Mouse (Mus musculus) heart, adult 11 months (tissue): ENCODE measurements around the gene Ogn.
"Not testable (repeated sequence)": the region's sequence is repeated elsewhere in the genome, so short reads cannot be mapped to it uniquely, and the experiment has no call there.

ENCODE experiments used
- DNase-seq: peaks from one replicate; pipeline ENCODE4 v3.0.0; 2022

The Ogn gene

GRCm38 (mm10) chr13:49607714-49608113 is at the start of gene Ogn:
Gene Ogn (plus strand): TSS chr13:49608046.
- DNase-seq = peak; percentile 97

- DNase-seq = peak; percentile 93
Observed at GRCm38 (mm10) chr13:49559185-49559584, 48.7 kb upstream of the Ogn start.

DNA sequence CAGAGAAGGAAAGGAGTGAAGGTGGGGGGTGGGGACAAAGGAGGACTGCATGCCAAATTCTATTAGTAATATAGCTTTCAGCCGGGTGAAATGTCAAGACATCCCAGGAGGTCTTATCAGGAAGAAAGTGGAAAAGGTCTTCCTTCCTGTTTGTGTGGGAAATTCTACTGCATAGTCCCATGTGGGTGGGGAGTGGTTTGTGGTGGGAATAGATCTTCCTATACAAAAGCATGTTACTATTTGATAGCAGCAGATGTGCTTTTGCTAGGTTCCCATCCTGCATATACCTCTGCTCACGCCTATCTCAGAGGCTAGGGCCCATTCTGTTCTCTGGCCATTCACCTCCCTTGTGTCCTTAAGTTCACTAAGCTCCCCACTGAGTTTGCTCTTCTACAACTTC is 47.0 kb upstream of the Ogn start:
- no peak for DNase-seq

GRCm38 (mm10) chr13:49564347-49564746 is 43.5 kb upstream of the Ogn start:
- no peak for DNase-seq

GRCm38 (mm10) chr13:49570371-49570770 is 37.5 kb upstream of the Ogn start:
- no peak for DNase-seq

GRCm38 (mm10) chr13:49571418-49571817 is 36.4 kb upstream of the Ogn start:
- no peak for DNase-seq

DNA sequence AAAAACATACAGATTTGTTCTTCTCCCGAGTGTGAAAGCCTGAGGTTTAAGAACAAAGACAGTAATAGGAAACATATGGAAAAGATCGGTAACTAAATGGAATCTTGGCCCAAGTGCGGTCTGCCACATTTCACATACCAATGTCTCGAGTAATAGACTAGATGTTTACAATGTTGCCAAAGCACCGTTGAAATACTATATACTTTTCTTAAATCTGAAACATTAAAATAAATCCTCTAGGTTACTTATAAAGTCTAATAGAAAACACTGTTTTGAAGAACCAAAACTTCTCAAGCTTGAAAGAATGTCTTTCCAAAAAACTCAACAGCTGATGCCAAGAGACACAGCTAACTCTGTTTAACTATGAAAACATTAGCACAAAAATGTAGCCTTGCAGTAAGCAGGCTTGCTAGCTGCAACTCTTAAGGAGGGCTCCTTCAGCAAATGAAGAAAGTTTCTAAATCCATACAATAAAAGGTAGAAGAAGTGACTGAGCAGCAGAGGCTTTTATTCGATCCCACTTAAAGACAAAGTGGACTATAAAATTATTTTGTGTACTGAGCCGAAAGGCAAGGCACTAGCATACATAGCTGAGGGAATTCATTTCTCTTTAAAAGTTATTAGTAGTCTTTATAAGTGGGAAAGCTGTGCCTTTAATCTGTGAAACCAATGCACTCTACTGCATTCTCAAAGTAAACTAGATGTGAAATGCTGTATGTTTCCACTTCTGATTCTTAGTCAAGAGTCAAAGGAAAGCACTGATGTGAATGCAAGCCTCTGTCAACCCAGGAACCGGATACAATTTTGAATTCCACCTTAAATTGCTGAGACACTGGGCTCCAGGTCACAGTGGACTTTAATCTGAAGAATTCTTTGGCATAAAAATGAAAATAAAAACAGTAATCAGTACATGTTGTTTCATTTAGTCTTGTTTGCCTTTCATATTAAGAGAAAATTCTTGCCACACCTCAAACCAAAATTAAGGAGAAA is 26.0 kb upstream of the Ogn start, which contains the start of gene Omd:
Gene Omd, plus strand, starts transcription at position 922 of the 990 bp plus-strand sequence.
- DNase-seq = peak; percentile 87

GRCm38 (mm10) chr13:49583859-49584258 is 24.0 kb upstream of the Ogn start:
- no peak for DNase-seq

GRCm38 (mm10) chr13:49584307-49585005 is 23.4 kb upstream of the Ogn start:
- peak; percentile 94 for DNase-seq

- DNase-seq = no peak
Observed at GRCm38 (mm10) chr13:49586062-49586461, 21.8 kb upstream of the Ogn start.

DNA sequence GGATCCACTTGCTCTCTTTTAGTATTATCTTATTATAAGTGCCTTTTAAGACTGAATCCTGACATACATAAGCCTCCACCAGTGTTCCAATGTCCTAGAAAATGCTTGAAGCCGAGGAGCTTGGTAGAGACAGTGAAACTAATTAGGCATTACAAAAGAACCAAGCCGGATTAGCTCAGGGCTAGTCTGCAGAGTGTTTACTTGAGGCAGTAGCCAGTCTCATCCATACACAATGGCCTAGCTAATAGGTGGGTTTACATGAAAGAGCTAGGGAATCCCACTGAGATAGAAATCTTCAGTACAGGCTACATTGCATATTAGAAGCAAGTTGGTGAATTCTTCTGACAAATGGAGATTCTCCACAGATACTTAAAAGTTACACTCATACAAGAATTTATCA is 5.3 kb upstream of the Ogn start:
- not testable (repeated sequence) for DNase-seq

DNA sequence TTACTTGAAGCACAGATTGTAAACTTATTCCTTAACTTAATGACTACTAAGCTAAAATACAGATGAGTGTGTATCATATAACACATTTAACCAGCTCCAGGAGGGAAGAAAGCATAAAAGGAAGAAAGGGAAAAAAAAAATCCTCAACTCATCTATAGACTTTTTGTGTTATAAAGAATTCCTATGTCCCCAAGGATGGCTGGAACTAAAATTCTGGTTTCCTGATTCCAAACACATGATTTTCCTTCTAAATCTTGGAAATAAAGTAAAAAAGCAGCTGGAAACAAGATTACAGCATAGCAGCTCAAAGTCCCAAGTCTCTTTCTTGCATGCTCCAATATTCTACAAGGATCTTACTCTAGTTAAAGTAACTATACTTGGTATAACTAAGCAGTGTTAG is 4.2 kb upstream of the Ogn start:
- no peak for DNase-seq

DNA sequence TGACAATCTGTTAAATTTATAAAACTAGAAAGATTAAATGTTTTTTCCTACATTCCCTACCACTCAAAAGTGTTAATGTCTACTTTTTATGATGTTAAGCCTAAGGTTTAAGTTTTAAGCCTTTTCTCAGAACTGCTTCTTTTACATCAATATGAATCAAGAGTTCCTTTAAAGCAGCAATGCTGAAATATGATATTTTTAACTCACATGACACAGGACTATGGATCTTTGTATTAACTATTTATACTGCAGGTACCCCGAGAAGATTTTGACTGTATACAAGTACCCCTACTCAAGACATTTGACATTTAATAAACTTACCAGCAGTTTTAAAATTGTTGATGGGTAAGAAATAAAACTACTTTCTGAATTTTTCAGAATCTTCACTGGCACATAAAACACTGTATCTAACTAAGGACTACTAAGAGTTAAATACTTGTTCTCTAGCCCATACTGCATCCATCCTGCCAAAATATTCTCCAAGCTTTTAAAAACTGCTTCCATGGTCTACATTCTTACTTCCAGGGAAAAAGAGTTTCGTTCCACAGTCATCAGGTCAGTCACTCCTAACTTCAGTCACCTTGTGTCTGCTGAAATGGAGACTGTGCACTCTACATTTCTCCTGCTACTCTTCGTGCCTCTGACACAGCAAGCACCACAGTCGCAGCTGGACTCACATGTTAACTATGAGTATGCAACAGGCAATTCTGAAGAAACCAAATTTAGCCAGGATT is 910 bp downstream of the Ogn start:
- DNase-seq = no peak

DNA sequence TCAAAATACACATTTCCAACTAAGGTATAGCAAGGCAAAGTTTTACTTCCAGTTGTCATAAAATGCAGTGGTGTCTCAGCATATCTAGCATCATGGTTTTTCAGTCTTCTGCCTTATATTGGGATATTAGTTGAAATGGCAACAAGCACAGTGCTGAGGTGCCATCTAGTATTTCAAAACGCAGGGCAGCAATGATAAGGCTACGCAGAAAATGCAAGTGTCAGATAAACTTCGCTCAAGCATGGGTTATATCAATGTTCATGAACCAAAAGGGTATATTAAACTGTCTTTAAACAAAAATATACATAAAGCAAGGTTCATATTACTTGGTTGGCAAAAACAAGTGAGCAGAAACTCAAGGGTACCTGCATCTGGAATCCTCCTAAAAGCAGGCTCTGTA is 9.2 kb downstream of the Ogn start:
- no peak for DNase-seq

DNA sequence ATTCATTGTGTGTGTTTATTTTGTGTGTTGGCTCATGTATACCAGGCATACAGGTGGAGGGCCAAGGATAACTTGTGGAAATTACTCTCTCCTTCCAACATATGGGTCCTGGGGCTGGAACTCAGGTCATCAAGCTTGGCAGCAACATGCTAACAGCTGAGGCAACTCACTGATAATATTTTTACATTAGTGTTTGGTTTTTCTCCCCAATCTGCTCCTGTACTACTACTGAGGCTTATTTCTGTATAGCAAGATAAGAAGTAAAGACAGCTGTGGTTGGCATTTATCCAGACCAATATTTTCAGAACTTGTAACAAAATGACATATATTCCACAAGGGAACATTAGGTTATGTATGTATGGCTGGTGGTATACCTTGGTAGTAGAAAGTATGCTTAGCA is 10.5 kb downstream of the Ogn start:
- DNase-seq = no peak

DNA sequence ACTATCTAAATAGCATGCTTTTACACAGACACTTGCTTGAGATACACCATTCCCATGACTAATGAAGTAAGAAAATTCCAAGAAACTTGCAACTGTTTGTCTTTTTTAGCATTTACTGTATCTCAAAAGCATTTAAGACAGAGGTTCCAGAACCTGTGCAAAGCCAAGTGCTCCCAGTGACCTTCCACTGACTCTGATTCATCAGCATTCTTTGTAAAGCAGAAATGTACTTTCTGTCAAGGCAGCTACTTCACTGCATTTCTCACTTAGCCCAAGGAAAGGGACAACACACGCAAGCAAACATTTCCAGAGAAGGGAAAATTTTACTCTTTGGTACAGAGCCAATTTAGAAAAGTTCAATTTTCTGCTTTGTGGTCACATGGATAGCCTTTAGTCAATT is 15.4 kb downstream of the Ogn start:
- DNase-seq = no peak

DNA sequence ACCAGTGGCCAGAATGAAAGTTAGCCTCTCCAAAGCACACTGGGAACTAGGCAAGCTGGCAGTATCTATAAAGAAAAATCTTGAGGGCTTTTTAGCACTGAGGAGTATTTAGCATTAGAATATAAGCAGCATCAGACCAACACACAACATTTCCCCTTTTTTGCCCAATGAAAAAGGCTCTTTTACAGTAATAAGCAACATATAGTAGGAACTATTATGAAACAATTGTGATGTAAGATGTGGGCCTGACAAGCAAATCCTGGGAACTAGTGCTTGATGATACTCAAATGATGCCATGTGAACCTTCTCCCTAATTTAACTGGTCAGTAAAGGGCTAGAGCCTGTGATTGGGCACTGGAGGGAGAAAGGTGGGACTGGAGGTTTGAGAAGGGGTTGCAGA is 20.3 kb downstream of the Ogn start:
- no peak for DNase-seq

GRCm38 (mm10) chr13:49629076-49629475 is 21.2 kb downstream of the Ogn start:
- peak; percentile 95 for DNase-seq

GRCm38 (mm10) chr13:49639965-49640364 is 32.1 kb downstream of the Ogn start:
- DNase-seq = no peak

DNA sequence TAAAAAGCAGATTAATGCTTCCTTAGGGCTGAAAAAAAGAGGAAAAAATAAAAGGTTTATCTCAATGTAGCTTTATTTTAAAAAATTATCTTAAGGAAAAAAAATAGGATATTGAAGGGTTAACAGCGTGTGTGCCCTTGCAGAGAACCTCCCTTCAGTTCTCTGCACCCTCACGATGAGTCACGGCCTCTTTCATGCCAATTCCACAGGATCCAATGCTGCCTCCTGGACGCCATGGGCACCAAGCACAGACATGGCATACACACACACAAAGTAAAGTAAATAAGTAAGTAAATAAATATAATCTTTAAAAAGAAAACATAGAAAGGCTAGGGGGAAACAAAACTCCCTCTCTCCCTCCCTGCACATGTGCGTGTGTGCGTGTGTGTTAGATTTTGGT is 34.8 kb downstream of the Ogn start:
- no peak for DNase-seq

GRCm38 (mm10) chr13:49643669-49644362 is 36.0 kb downstream of the Ogn start:
- DNase-seq = no peak

- peak; percentile 92 for DNase-seq
Observed at GRCm38 (mm10) chr13:49644731-49645529, 37.1 kb downstream of the Ogn start.
